Mouse (Mus musculus) adrenal gland, adult 18-20 months (tissue): Measurements from ENCODE around the gene Stk39. TPM values are rescaled to one million over a fixed set of nuclear protein-coding genes. Genes with fewer than 3 reads are reported as not detected.

Source experiments
- DNase-seq, 2 experiments: peaks; one replicate each; pipeline ENCODE4 v3.0.0; 2021 to 2022; ENCODE audit warnings: low spot score in 2 of 2
- total RNA-seq, 2 experiments: library from RNA; stranded (reverse); gene quantifications; 1 replicate in 1 of 2; 2 replicates in 1 of 2; pipeline ENCODE4 v1.2.3; 2021

Stk39 gene
- total RNA-seq, 2 experiments from 2014 or later = 48.1 to 55.6 TPM

- DNase-seq = no peak
Observed at GRCm38 (mm10) chr2:68160566-68160965, 311.5 kb downstream of the Stk39 start.

Other genes with a start within 250 kb of the Stk39 start
- not detected for gene 4933409G03Rik, start 110.1 kb upstream of the Stk39 start, total RNA-seq
- not detected for gene 4932414N04Rik, start 184.2 kb upstream of the Stk39 start, total RNA-seq